Mouse (Mus musculus) retina, adult 2 months (tissue): ENCODE data around the gene Cldn10.

Source experiments
- DNase-seq: peaks from one replicate; pipeline ENCODE4 v3.0.0-alpha.2; 2012; ENCODE audit warnings: low read depth, low spot score

The Cldn10 gene

GRCm38 (mm10) chr14:118910332-118911222 lies 122.9 kb downstream of the Cldn10 start:
- no peak for DNase-seq

- no peak for DNase-seq
These were observed 123.8 kb downstream of the Cldn10 start for GRCm38 (mm10) chr14:118911521-118911920.

GRCm38 (mm10) chr14:118913651-118914050 lies 125.9 kb downstream of the Cldn10 start:
- DNase-seq, result no peak

DNA sequence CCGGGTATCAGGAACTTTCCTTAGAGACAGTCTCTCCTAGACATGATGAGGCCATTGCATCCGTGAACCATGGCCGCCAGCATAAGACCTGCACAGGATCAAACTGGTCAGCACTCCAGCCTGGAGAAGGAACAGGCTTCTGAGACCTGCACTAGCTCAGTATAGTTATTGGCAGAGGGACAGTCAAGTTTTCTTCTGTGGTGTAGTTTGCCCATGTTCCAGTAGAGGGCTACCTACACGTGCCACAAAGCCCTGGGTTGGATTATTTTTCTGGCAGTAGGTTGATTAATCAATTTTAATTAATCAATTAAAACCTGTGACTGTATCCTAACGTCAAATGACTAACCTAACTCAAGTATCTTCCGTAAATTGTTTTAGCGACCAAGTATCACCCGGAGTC lies 131.3 kb downstream of the Cldn10 start:
- DNase-seq, result no peak

GRCm38 (mm10) chr14:118920654-118921053 lies 132.9 kb downstream of the Cldn10 start:
- DNase-seq, result no peak

- DNase-seq, result no peak
These were observed 134.5 kb downstream of the Cldn10 start for GRCm38 (mm10) chr14:118922251-118922650.

DNA sequence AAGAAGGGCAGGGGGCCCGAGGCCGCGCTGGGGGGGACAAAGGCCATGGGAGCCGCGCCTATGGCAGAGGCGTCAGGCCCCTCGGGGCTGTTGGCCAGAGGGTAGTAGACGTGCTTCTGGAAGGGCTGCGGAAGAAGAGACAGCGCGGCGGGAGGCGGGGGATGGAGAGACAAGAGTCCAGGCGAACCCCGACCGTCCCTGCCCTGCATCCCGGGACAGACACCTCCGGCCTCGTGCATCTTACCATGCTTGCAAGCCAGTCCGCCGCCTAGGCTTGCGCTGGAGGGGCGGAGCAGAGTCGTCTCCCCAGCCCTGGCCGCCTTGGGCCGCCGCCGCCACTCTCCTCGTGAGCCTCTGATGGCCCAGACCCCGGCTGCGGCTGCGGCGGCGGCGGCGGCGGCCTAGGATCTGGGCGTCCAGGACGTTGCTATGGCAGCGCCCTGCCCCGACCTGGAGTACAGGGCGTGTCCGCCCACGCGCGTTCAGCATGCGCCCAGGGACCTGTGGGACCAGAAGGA lies 135.0 kb downstream of the Cldn10 start:
- no peak for DNase-seq
